Mouse (Mus musculus): ENCODE data around the gene Apoc3. TPM values are rescaled to one million over a fixed set of nuclear protein-coding genes. Genes with fewer than 3 reads are reported as not detected.
A peak's percentile ranks its signal among the peaks of the same experiment; 100 is the strongest.

Gene Apoc3
- polyA plus RNA-seq, 1 experiment from 2014 or later = 2.7 TPM

DNA sequence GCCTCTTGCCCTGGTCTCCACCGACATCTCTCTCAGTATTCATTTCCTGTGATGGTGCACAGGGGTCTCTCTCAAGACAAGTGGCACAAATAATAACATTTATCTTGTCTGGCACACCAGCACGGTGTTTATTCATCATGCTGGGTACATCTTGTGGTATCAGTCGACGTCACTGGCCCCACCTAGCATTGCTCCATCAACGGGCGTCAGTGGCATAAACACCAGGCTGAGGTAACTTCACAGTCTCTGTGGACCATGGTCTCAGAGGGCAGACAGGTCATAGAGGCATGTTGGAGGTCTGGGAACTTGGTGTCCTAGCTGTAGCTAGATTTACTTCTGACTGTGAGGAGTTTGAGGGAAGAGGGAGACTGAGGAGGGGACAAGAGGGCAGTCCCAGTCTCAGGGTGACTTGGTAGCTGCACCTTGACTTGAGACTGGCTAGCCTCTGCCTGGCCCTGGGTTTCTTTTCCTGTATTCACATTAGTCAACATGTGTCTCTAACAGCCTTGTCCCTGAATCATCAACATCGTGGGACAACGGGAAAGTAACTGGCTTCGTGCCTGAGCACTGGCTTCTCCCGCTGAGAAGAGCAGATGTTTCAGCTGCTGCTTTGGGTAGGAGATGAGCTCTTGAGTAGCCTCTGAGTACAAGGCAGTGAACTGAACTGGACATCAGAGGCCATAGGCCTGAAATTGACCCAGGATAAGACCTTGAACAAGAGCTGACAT lies 21.4 kb upstream of the Apoc3 start:
- Histone ChIP-seq H3K27ac (no peak overlapping the region), H3K4me1 (replicated peaks) (0 out of 2 replicates have a peak, but pooled peaks cover 4% of the 10 kb centered on the region), H3K9me3 (replicated peaks) (no peaks in the 10 kb centered on the region), H3K4me2 (no peak overlapping the region), H3K9ac (no peak overlapping the region), H3K36me3 (no peaks in the 10 kb centered on the region), H3K4me3 (replicated peaks) (no peak overlapping the region), H3K27me3 (no peaks in the 10 kb centered on the region; the same call in 1 of the 2 replicates)
- WGBS (ENCODE audit: insufficient replicate concordance) = 64% methylated on average over 10 of the region's 10 CpGs
- no peak for DNase-seq
- no peak for ATAC-seq (ENCODE audit: low read depth)

GRCm38 (mm10) chr9:46256177-46256576 lies 20.7 kb upstream of the Apoc3 start:
- ATAC-seq (ENCODE audit: low read depth) (no peak), DNase-seq (no peak)
- Histone ChIP-seq H3K4me3 (replicated peaks) (no peak overlapping the region), H3K27ac (no peak overlapping the region), H3K36me3 (no peaks in the 10 kb centered on the region), H3K9me3 (replicated peaks) (no peaks in the 10 kb centered on the region), H3K4me1 (replicated peaks) (0 out of 2 replicates have a peak, but pooled peaks cover 4% of the 10 kb centered on the region), H3K27me3 (no peaks in the 10 kb centered on the region; the same call in 1 of the 2 replicates), H3K9ac (no peak overlapping the region), H3K4me2 (no peak overlapping the region)
- 70% methylated on average over 7 of the region's 7 CpGs for WGBS (ENCODE audit: insufficient replicate concordance)

- Histone ChIP-seq H3K4me1 (replicated peaks) (no peaks in the 10 kb centered on the region), H3K36me3 (no peaks in the 10 kb centered on the region), H3K27ac (no peak overlapping the region), H3K27me3 (no peaks in the 10 kb centered on the region), H3K4me2 (no peak overlapping the region), H3K9me3 (replicated peaks) (no peaks in the 10 kb centered on the region), H3K4me3 (replicated peaks) (no peak overlapping the region), H3K9ac (no peak overlapping the region)
- DNase-seq (no peak), ATAC-seq (ENCODE audit: low read depth) (no peak)
- 25% methylated on average over 11 of the region's 11 CpGs for WGBS (ENCODE audit: insufficient replicate concordance)
These were observed 11.4 kb upstream of the Apoc3 start for GRCm38 (mm10) chr9:46246752-46247324.

DNA sequence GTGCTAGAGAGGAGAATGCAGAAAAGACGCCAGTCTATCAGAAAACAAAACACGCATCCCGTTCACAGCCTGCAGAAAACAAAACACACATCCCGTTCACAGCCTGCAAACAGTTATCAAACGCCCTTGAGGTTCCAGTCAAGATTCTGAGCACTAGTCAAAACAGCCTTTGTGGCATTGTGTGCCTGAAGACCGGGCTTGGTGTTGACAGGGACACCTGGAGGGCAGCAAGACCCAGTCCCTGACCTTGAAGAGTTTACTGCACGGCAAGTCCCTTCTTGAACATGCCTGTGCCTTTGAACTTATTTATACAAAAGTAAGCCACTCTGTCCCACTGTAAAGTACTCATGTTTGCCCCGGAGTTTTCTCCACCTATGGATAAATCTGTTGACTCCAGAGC lies 8.1 kb upstream of the Apoc3 start:
- Histone ChIP-seq H3K27ac (no peak overlapping the region), H3K9me3 (replicated peaks) (no peaks in the 10 kb centered on the region), H3K36me3 (no peaks in the 10 kb centered on the region), H3K27me3 (no peaks in the 10 kb centered on the region), H3K4me1 (replicated peaks) (no peaks in the 10 kb centered on the region), H3K4me2 (no peak overlapping the region), H3K9ac (no peak overlapping the region), H3K4me3 (replicated peaks) (no peak overlapping the region)
- no peak for ATAC-seq (ENCODE audit: low read depth)
- 52% methylated on average over 8 of the region's 8 CpGs for WGBS (ENCODE audit: insufficient replicate concordance)
- no peak for DNase-seq

DNA sequence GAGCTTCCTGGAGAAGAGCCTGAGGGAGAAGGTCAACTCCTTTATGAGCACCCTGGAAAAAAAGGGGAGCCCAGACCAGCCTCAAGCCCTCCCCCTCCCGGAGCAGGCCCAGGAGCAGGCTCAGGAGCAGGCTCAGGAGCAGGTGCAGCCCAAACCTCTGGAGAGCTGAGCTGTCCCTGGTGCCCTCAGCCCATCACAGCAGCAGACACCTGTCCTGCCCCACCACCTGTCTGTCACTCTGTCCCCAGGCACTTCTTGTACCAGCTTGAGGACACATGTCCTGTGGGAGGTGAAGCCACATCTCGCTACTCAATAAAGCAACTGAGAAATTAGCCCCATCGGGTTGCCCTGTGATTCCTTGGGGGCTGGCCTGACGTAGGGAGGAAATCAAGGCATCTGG lies 7.7 kb upstream of the Apoc3 start:
- Histone ChIP-seq H3K9ac (no peak overlapping the region), H3K4me1 (replicated peaks) (no peaks in the 10 kb centered on the region), H3K4me2 (no peak overlapping the region), H3K27ac (no peak overlapping the region), H3K4me3 (replicated peaks) (no peak overlapping the region), H3K9me3 (replicated peaks) (no peaks in the 10 kb centered on the region), H3K27me3 (no peaks in the 10 kb centered on the region), H3K36me3 (no peaks in the 10 kb centered on the region)
- no peak for DNase-seq
- ATAC-seq (ENCODE audit: low read depth) = no peak
- WGBS (ENCODE audit: insufficient replicate concordance) = 61% methylated on average over 4 of the region's 4 CpGs

DNA sequence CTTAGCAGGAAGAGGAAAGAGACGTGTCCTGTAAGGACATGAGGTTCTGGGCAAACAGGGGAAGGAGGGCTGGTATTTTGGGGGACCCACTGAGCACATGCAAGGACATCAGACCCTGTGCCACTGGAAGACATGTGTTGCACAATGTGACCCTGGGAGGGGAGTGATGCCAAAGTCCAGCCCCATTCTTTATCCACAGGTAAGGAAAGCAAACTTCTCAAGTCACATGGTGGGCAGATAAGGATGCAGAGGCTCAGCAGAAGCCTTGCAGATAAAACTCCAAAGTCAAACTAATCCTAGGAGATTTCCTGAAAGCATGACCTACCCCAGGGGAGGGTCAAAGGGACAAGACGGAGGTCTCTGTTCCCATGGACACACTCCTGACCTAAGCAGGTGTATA lies 6.4 kb upstream of the Apoc3 start:
- ATAC-seq (ENCODE audit: low read depth) = no peak

GRCm38 (mm10) chr9:46240526-46241153 lies 5.2 kb upstream of the Apoc3 start, which contains the start of gene Apoa4:
Gene Apoa4 (plus strand): TSS chr9:46240696.
- Histone ChIP-seq H3K9me3 (replicated peaks) (no peaks in the 10 kb centered on the region), H3K9ac (no peak within 1 kb of the TSS), H3K27ac (no peak within 1 kb of the TSS), H3K4me1 (replicated peaks) (peaks cover 7% of the 10 kb centered on the region), H3K4me2 (no peak within 1 kb of the TSS), H3K27me3 (no peaks in the 10 kb centered on the region), H3K36me3 (no peaks in the 10 kb centered on the region), H3K4me3 (replicated peaks) (no peak within 1 kb of the TSS)
- ATAC-seq (ENCODE audit: low read depth) = no peak
- no peak for DNase-seq
- WGBS (ENCODE audit: insufficient replicate concordance) = 51% methylated on average over 7 of the region's 7 CpGs

More for the DNA sequence above, 6.4 kb upstream of the Apoc3 start:
- Histone ChIP-seq H3K4me2 (no peak overlapping the region), H3K4me3 (replicated peaks) (no peak overlapping the region), H3K36me3 (no peaks in the 10 kb centered on the region), H3K9ac (no peak overlapping the region), H3K27ac (no peak overlapping the region), H3K4me1 (replicated peaks) (no peaks in the 10 kb centered on the region), H3K27me3 (no peaks in the 10 kb centered on the region), H3K9me3 (replicated peaks) (no peaks in the 10 kb centered on the region)
- DNase-seq = no peak
- 44% methylated on average over 2 of the region's 2 CpGs for WGBS (ENCODE audit: insufficient replicate concordance)

DNA sequence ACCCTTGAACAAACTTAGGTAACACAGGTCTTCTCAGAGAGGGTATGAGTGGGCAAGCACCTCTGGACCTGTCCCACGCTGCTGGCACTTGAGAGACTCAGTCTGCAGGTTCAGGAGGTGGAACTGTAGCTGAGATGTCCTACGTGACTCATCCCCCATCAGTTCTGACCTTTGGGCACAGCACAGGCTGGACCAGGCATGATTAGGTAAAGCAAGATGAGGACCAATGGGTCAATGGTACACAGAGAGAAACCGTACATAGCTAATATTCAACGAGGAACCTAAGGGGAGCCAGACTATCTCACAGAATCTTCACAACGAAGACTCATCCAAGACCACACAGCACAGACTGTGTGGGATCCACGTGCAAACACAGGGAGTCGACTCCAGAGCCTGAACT lies 3.4 kb upstream of the Apoc3 start:
- Histone ChIP-seq H3K9me3 (replicated peaks) (no peaks in the 10 kb centered on the region), H3K4me3 (replicated peaks) (no peak overlapping the region), H3K27me3 (no peaks in the 10 kb centered on the region), H3K36me3 (no peaks in the 10 kb centered on the region), H3K27ac (no peak overlapping the region), H3K4me1 (replicated peaks) (peaks cover 14% of the 10 kb centered on the region), H3K4me2 (no peak overlapping the region), H3K9ac (no peak overlapping the region)
- WGBS (ENCODE audit: insufficient replicate concordance) = 54% methylated on average over 7 of the region's 7 CpGs
- DNase-seq (no peak), ATAC-seq (ENCODE audit: low read depth) (no peak)

- Histone ChIP-seq H3K36me3 (no peaks in the 10 kb centered on the region), H3K4me2 (no peak overlapping the region), H3K27ac (peak overlapping the region; percentile 54), H3K4me1 (replicated peaks) (peaks cover 27% of the 10 kb centered on the region), H3K9me3 (replicated peaks) (no peaks in the 10 kb centered on the region), H3K27me3 (no peaks in the 10 kb centered on the region), H3K4me3 (replicated peaks) (no peak overlapping the region), H3K9ac (no peak overlapping the region)
- WGBS (ENCODE audit: insufficient replicate concordance) = 47% methylated on average over 4 of the region's 4 CpGs
- peak; percentile 69 for ATAC-seq (ENCODE audit: low read depth)
- DNase-seq = peak; percentile 18
These were observed 213 bp upstream of the Apoc3 start for GRCm38 (mm10) chr9:46235649-46236048.

DNA sequence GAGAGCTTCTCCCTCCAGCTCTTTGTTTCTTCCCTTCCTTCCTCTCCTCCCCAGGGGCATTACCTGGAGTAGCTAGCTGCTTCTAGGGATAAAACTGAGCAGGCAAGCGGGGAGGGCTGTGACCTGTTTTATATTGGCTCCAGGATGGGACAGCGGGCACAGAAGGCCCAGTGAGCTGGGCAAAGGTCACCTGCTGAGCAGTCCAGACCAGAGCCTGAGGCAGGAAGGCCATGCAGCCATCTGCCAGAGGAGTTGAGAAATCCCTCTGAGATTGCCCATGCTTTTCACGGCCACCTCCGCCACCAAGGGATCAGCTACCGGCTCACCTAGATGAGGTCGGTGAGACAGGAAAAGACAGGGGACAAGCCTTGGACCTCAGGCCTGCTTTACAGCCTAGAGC lies 240 bp downstream of the Apoc3 start:
- Histone ChIP-seq H3K4me3 (replicated peaks) (no peak overlapping the region), H3K4me1 (replicated peaks) (peaks cover 32% of the 10 kb centered on the region), H3K4me2 (no peak overlapping the region), H3K36me3 (no peaks in the 10 kb centered on the region), H3K9ac (no peak overlapping the region), H3K27ac (peak overlapping the region; percentile 54), H3K27me3 (no peaks in the 10 kb centered on the region), H3K9me3 (replicated peaks) (no peaks in the 10 kb centered on the region)
- DNase-seq (no peak), ATAC-seq (ENCODE audit: low read depth) (0 out of 2 replicates have a peak, but pooled peaks have one; percentile 3)
- 63% methylated on average over 6 of the region's 6 CpGs for WGBS (ENCODE audit: insufficient replicate concordance)

DNA sequence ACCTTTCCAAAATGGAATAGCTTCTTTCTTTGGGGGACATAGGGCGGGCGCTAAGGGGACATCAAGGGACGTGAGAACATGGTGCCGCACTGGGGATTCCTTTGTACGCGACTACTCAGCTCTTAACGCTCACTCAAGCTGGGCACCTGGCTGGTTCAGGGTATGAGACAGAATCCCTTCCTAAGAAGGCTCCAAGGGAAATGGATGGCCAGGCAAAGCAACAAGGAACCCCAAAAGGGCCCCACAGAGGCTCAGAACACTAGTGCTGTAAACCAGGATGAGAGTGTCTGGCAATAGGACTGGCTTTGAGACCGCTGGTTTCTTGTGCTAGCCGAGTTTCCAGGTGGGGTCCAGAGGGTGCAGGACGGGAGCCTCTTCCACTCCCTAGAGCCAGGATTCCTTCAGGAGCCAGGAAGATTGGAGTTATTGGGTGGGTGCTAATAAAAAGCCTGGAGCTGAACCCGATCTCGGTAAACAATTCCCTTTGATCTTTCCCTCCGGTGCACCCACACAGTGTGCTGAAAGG lies 4.9 kb downstream of the Apoc3 start:
- no peak for ATAC-seq (ENCODE audit: low read depth)
- peak overlapping the region; percentile 73 for H3K4me2 ChIP-seq
- DNase-seq = no peak
- H3K9ac ChIP-seq = peak overlapping the region; percentile 64
- H3K9me3 ChIP-seq (replicated peaks) = no peaks in the 10 kb centered on the region
- H3K4me1 ChIP-seq (replicated peaks) = peaks cover 46% of the 10 kb centered on the region
- H3K27ac ChIP-seq = peak overlapping the region; percentile 60
- H3K36me3 ChIP-seq = no peaks in the 10 kb centered on the region
- WGBS (ENCODE audit: insufficient replicate concordance) = 28% methylated on average over 13 of the region's 13 CpGs
- H3K4me3 ChIP-seq (replicated peaks) = peak overlapping the region; percentile 57
- no peaks in the 10 kb centered on the region for H3K27me3 ChIP-seq

Measured in liver, embryonic 13.5 days (tissue).